Mouse (Mus musculus): Measurements from ENCODE around the gene Tpcn1. TPM values are rescaled to one million over a fixed set of nuclear protein-coding genes. Genes with fewer than 3 reads are reported as not detected.

Tpcn1 gene
- polyA plus RNA-seq, 1 experiment from 2014 or later: 25.3 TPM

- ATAC-seq: no peak
- Histone ChIP-seq H3K4me1 (replicated peaks) (peaks cover 13% of the 10 kb centered on the region), H3K9me3 (no peaks in the 10 kb centered on the region), H3K36me3 (no peaks in the 10 kb centered on the region), H3K27me3 (replicated peaks) (no peaks in the 10 kb centered on the region), H3K9ac (no peak overlapping the region), H3K4me2 (replicated peaks) (no peak overlapping the region), H3K27ac (no peak overlapping the region), H3K4me3 (replicated peaks) (no peak overlapping the region)
- 67% methylated on average over 25 of the region's 25 CpGs for WGBS
These were observed 18.2 kb upstream of the Tpcn1 start for GRCm38 (mm10) chr5:120606590-120607200.

GRCm38 (mm10) chr5:120605688-120606087 is 17.2 kb upstream of the Tpcn1 start:
- 0% methylated on average over 8 of the region's 8 CpGs for WGBS
- Histone ChIP-seq H3K9ac (no peak overlapping the region), H3K4me3 (replicated peaks) (peak overlapping the region; percentile 21), H3K9me3 (no peaks in the 10 kb centered on the region), H3K4me2 (replicated peaks) (peak overlapping the region; percentile 63), H3K27ac (no peak overlapping the region), H3K27me3 (replicated peaks) (no peaks in the 10 kb centered on the region), H3K36me3 (no peaks in the 10 kb centered on the region), H3K4me1 (replicated peaks) (0 out of 2 replicates have a peak, but pooled peaks cover 8% of the 10 kb centered on the region)
- ATAC-seq: peak; percentile 74

GRCm38 (mm10) chr5:120605241-120605661 is 16.8 kb upstream of the Tpcn1 start:
- Histone ChIP-seq H3K9me3 (no peaks in the 10 kb centered on the region), H3K4me1 (replicated peaks) (0 out of 2 replicates have a peak, but pooled peaks cover 8% of the 10 kb centered on the region), H3K4me3 (replicated peaks) (peak overlapping the region; percentile 21), H3K4me2 (replicated peaks) (peak overlapping the region; percentile 63), H3K9ac (peak overlapping the region; percentile 20; the same call in 1 of the 2 replicates), H3K27me3 (replicated peaks) (no peaks in the 10 kb centered on the region), H3K36me3 (no peaks in the 10 kb centered on the region), H3K27ac (0 out of 2 replicates have a peak overlapping the region, but pooled peaks have one; percentile 32)
- 3% methylated on average over 10 of the region's 10 CpGs for WGBS
- ATAC-seq: peak; percentile 54

GRCm38 (mm10) chr5:120604839-120605238 is 16.4 kb upstream of the Tpcn1 start:
- no peaks in the 10 kb centered on the region for H3K27me3 ChIP-seq (replicated peaks)
- no peaks in the 10 kb centered on the region for H3K9me3 ChIP-seq
- H3K36me3 ChIP-seq: no peaks in the 10 kb centered on the region
- H3K27ac ChIP-seq: 0 out of 2 replicates have a peak overlapping the region, but pooled peaks have one; percentile 32
- H3K9ac ChIP-seq: peak overlapping the region; percentile 20; the same call in 1 of the 2 replicates
- ATAC-seq: peak; percentile 66
- peak overlapping the region; percentile 21; the same call in 1 of the 2 replicates for H3K4me3 ChIP-seq (replicated peaks)
- 3% methylated on average over 6 of the region's 6 CpGs for WGBS
- H3K4me2 ChIP-seq (replicated peaks): peak overlapping the region; percentile 63
- 0 out of 2 replicates have a peak, but pooled peaks cover 8% of the 10 kb centered on the region for H3K4me1 ChIP-seq (replicated peaks)

GRCm38 (mm10) chr5:120603515-120603914 is 15.0 kb upstream of the Tpcn1 start:
- H3K36me3 ChIP-seq: no peaks in the 10 kb centered on the region
- no peak overlapping the region for H3K4me3 ChIP-seq (replicated peaks)
- no peak overlapping the region for H3K9ac ChIP-seq
- no peak overlapping the region for H3K27ac ChIP-seq
- 0 out of 2 replicates have a peak, but pooled peaks cover 8% of the 10 kb centered on the region for H3K4me1 ChIP-seq (replicated peaks)
- WGBS: 70% methylated on average over 7 of the region's 7 CpGs
- no peak for ATAC-seq
- no peaks in the 10 kb centered on the region for H3K9me3 ChIP-seq
- H3K4me2 ChIP-seq (replicated peaks): no peak overlapping the region
- H3K27me3 ChIP-seq (replicated peaks): no peaks in the 10 kb centered on the region

GRCm38 (mm10) chr5:120602210-120602609 is 13.7 kb upstream of the Tpcn1 start:
- 0 out of 2 replicates have a peak, but pooled peaks cover 8% of the 10 kb centered on the region for H3K4me1 ChIP-seq (replicated peaks)
- WGBS: 94% methylated on average over 12 of the region's 12 CpGs
- no peak overlapping the region for H3K4me3 ChIP-seq (replicated peaks)
- no peak overlapping the region for H3K27ac ChIP-seq
- no peak overlapping the region for H3K4me2 ChIP-seq (replicated peaks)
- H3K9ac ChIP-seq: no peak overlapping the region
- H3K27me3 ChIP-seq (replicated peaks): no peaks in the 10 kb centered on the region
- no peak for ATAC-seq
- H3K36me3 ChIP-seq: no peaks in the 10 kb centered on the region
- no peaks in the 10 kb centered on the region for H3K9me3 ChIP-seq

- Histone ChIP-seq H3K4me1 (replicated peaks) (0 out of 2 replicates have a peak, but pooled peaks cover 8% of the 10 kb centered on the region), H3K36me3 (no peaks in the 10 kb centered on the region)
- WGBS: 52% methylated on average over 11 of the region's 11 CpGs
These were observed 12.6 kb upstream of the Tpcn1 start for GRCm38 (mm10) chr5:120600946-120601668.

GRCm38 (mm10) chr5:120599625-120600024 is 11.2 kb upstream of the Tpcn1 start:
- Histone ChIP-seq H3K4me3 (replicated peaks) (no peak overlapping the region), H3K27me3 (replicated peaks) (no peaks in the 10 kb centered on the region), H3K36me3 (no peaks in the 10 kb centered on the region), H3K9ac (no peak overlapping the region), H3K27ac (no peak overlapping the region), H3K4me2 (replicated peaks) (no peak overlapping the region), H3K9me3 (no peaks in the 10 kb centered on the region), H3K4me1 (replicated peaks) (0 out of 2 replicates have a peak, but pooled peaks cover 4% of the 10 kb centered on the region)
- WGBS: 81% methylated on average over 6 of the region's 6 CpGs
- ATAC-seq: no peak

More at GRCm38 (mm10) chr5:120600946-120601668, 12.6 kb upstream of the Tpcn1 start:
- ATAC-seq: no peak
- Histone ChIP-seq H3K4me2 (replicated peaks) (no peak overlapping the region), H3K9ac (no peak overlapping the region), H3K27me3 (replicated peaks) (no peaks in the 10 kb centered on the region), H3K27ac (no peak overlapping the region), H3K4me3 (replicated peaks) (no peak overlapping the region), H3K9me3 (no peaks in the 10 kb centered on the region)

GRCm38 (mm10) chr5:120594485-120594884 is 6.0 kb upstream of the Tpcn1 start:
- H3K4me3 ChIP-seq (replicated peaks): no peak overlapping the region
- no peaks in the 10 kb centered on the region for H3K4me1 ChIP-seq (replicated peaks)
- H3K4me2 ChIP-seq (replicated peaks): no peak overlapping the region
- 89% methylated on average over 6 of the region's 6 CpGs for WGBS
- no peak overlapping the region for H3K27ac ChIP-seq
- no peaks in the 10 kb centered on the region for H3K36me3 ChIP-seq
- no peak for ATAC-seq
- no peaks in the 10 kb centered on the region for H3K27me3 ChIP-seq (replicated peaks)
- no peak overlapping the region for H3K9ac ChIP-seq
- H3K9me3 ChIP-seq: no peaks in the 10 kb centered on the region

GRCm38 (mm10) chr5:120592141-120592540 is 3.7 kb upstream of the Tpcn1 start:
- ATAC-seq: no peak
- H3K4me2 ChIP-seq (replicated peaks): no peak overlapping the region
- 69% methylated on average over 7 of the region's 7 CpGs for WGBS
- no peaks in the 10 kb centered on the region for H3K9me3 ChIP-seq
- no peak overlapping the region for H3K4me3 ChIP-seq (replicated peaks)
- H3K27me3 ChIP-seq (replicated peaks): no peaks in the 10 kb centered on the region
- H3K27ac ChIP-seq: no peak overlapping the region
- no peak overlapping the region for H3K9ac ChIP-seq
- H3K36me3 ChIP-seq: no peaks in the 10 kb centered on the region
- H3K4me1 ChIP-seq (replicated peaks): peaks cover 13% of the 10 kb centered on the region

GRCm38 (mm10) chr5:120590356-120591010 is 2.0 kb upstream of the Tpcn1 start:
- no peak for ATAC-seq
- Histone ChIP-seq H3K9ac (no peak overlapping the region), H3K9me3 (no peaks in the 10 kb centered on the region), H3K36me3 (no peaks in the 10 kb centered on the region), H3K27ac (no peak overlapping the region), H3K4me1 (replicated peaks) (peaks cover 25% of the 10 kb centered on the region), H3K4me3 (replicated peaks) (no peak overlapping the region), H3K27me3 (replicated peaks) (no peaks in the 10 kb centered on the region), H3K4me2 (replicated peaks) (no peak overlapping the region)
- WGBS: 69% methylated on average over 16 of the region's 16 CpGs

GRCm38 (mm10) chr5:120587940-120588568 is 419 bp downstream of the Tpcn1 start:
- WGBS: under 1% methylated on average over 29 of the region's 29 CpGs
- H3K36me3 ChIP-seq: peaks cover 7% of the 10 kb centered on the region
- peak overlapping the region; percentile 77 for H3K27ac ChIP-seq
- peak; percentile 10 for ATAC-seq
- no peaks in the 10 kb centered on the region for H3K9me3 ChIP-seq
- peak overlapping the region; percentile 90 for H3K4me3 ChIP-seq (replicated peaks)
- H3K9ac ChIP-seq: peak overlapping the region; percentile 83
- peaks cover 31% of the 10 kb centered on the region for H3K4me1 ChIP-seq (replicated peaks)
- no peaks in the 10 kb centered on the region for H3K27me3 ChIP-seq (replicated peaks)
- H3K4me2 ChIP-seq (replicated peaks): peak overlapping the region; percentile 82
